24 mouse cellular contexts compared by ENCODE assay signal in the genomic region with DNA sequence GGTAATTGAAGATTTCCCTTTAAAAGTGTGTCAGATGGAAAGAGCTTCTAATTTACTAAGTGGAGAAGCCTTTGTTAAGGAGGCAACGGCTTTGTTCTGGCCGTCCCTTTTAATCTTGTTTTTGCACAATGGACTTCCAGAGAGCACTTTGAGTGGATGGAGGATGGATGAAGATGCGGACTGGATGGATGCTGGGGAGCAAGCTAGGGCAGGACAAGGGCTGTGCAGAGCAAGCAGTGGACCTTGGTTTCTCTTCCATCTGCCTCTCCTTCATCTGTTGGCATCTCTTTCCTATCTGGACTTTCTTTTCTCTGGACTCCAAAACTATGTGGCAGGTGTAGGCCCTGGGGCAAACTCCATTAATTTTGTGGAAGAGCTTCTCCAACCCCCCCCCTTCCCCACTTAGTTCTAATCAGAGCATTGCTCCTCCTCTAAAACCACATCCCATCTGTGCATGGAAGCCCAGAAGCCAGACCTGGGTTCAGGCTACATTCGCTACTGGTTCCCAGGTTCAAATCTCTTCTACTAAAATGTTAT.
DNase-seq lines count a peak whose midpoint lies in the region; ATAC-seq and TF ChIP-seq lines count a peak whose summit lies in the region.
"Had no signal": no experiment of that assay in that cellular context is flagged by ENCODE, and none has a peak within 500 bp of the region (broad histone marks: within the 10 kb centered on the region; RNA-seq: fewer than 3 reads in every experiment).

No protein-coding gene starts in this region.

- intact Hi-C loops in gastrocnemius, postnatal 14 days (cut with DNase I; ENCODE audit: low total_unique reads), result no loop called here

- 24% methylated on average over 4 of the region's 4 CpGs for WGBS in forebrain, embryonic 14.5 days
- WGBS in forebrain, postnatal 0 days, result 38% methylated on average over 4 of the region's 4 CpGs
- WGBS in midbrain, embryonic 10.5 days, result 39% methylated on average over 4 of the region's 4 CpGs
- 39% methylated on average over 4 of the region's 4 CpGs for WGBS in midbrain, embryonic 15.5 days
- WGBS in midbrain, embryonic 16.5 days, result 38% methylated on average over 4 of the region's 4 CpGs

- no peak overlapping the region for H3K4me2 ChIP-seq in forebrain, embryonic 14.5 days (ENCODE audit: low read length)
- H3K4me2 ChIP-seq in forebrain, postnatal 0 days (ENCODE audit: low read depth), result no peak overlapping the region
- H3K4me2 ChIP-seq in midbrain, embryonic 15.5 days, result no peak overlapping the region
- H3K4me2 ChIP-seq in midbrain, embryonic 16.5 days (ENCODE audit: low read length), result no peak overlapping the region
- H3K4me2 ChIP-seq: forebrain, embryonic 12.5 days; heart, embryonic 12.5 days; limb, embryonic 15.5 days; neural tube, embryonic 12.5 days; stomach, embryonic 15.5 days had no signal

- peak; percentile 34 for DNase-seq in forebrain, embryonic 14.5 days (ENCODE audit: low spot score)
- no peak for DNase-seq in forebrain, postnatal 0 days
- no peak for DNase-seq in midbrain, embryonic 10.5 days (ENCODE audit: low spot score)
- no peak for DNase-seq in right cerebral cortex, postnatal 4 days
- DNase-seq in gastrocnemius, postnatal 14 days, result no peak
- DNase-seq: adrenal gland, adult 8-10 months; cerebellum, adult 9-11 months; gastrocnemius, postnatal 10 days; heart, adult 11 months; heart, postnatal 14 days; kidney, adult 8-10 months; kidney, postnatal 10 days; lung, postnatal 4 days; right cerebral cortex, adult 18-20 months; thymus, adult 18-20 months; thymus, postnatal 36 days had no signal

- no peaks in the 10 kb centered on the region for H3K27me3 ChIP-seq in forebrain, embryonic 14.5 days (replicated peaks; ENCODE audit: control insufficient read depth, insufficient read depth, low read length)
- no peaks in the 10 kb centered on the region for H3K27me3 ChIP-seq in forebrain, postnatal 0 days (ENCODE audit: insufficient read depth, low read length)
- peaks cover 6% of the 10 kb centered on the region; the same call in 1 of the 2 replicates for H3K27me3 ChIP-seq in midbrain, embryonic 10.5 days (ENCODE audit: low read depth, poor library complexity, severe bottlenecking)
- no peaks in the 10 kb centered on the region for H3K27me3 ChIP-seq in midbrain, embryonic 15.5 days (replicated peaks)
- H3K27me3 ChIP-seq in midbrain, embryonic 16.5 days (ENCODE audit: control insufficient read depth, insufficient read depth, low read depth, low read length), result no peaks in the 10 kb centered on the region
- H3K27me3 ChIP-seq: limb, embryonic 15.5 days; stomach, embryonic 15.5 days had no signal

- no peak for ATAC-seq in forebrain, embryonic 14.5 days
- no peak for ATAC-seq in forebrain, postnatal 0 days
- ATAC-seq in midbrain, embryonic 15.5 days (replicated peaks), result no peak
- no peak for ATAC-seq in midbrain, embryonic 16.5 days
- ATAC-seq: activated CD4-positive, CD25-positive, alpha-beta regulatory T cell, adult 4 months had no signal

- no peak overlapping the region for H3K9ac ChIP-seq in forebrain, embryonic 14.5 days (ENCODE audit: low read length)
- H3K9ac ChIP-seq in forebrain, postnatal 0 days, result no peak overlapping the region
- H3K9ac ChIP-seq in midbrain, embryonic 15.5 days, result no peak overlapping the region
- no peak overlapping the region for H3K9ac ChIP-seq in midbrain, embryonic 16.5 days (ENCODE audit: low read depth, low read length)
- H3K9ac ChIP-seq: forebrain, embryonic 12.5 days; heart, embryonic 12.5 days; limb, embryonic 15.5 days; neural tube, embryonic 12.5 days; stomach, embryonic 15.5 days had no signal

- no peaks in the 10 kb centered on the region for H3K9me3 ChIP-seq in forebrain, embryonic 14.5 days (replicated peaks; ENCODE audit: control insufficient read depth, low read length)
- no peaks in the 10 kb centered on the region for H3K9me3 ChIP-seq in forebrain, postnatal 0 days (ENCODE audit: low read length)
- H3K9me3 ChIP-seq in midbrain, embryonic 10.5 days (replicated peaks), result no peaks in the 10 kb centered on the region
- H3K9me3 ChIP-seq in midbrain, embryonic 15.5 days, result no peaks in the 10 kb centered on the region
- H3K9me3 ChIP-seq in midbrain, embryonic 16.5 days (replicated peaks; ENCODE audit: control insufficient read depth, low read length, poor library complexity, severe bottlenecking), result no peaks in the 10 kb centered on the region
- H3K9me3 ChIP-seq: forebrain, embryonic 12.5 days; heart, embryonic 12.5 days; limb, embryonic 15.5 days; neural tube, embryonic 12.5 days; stomach, embryonic 15.5 days had no signal

- H3K4me3 ChIP-seq in forebrain, embryonic 14.5 days (ENCODE audit: low read depth, low read length), result no peak overlapping the region
- H3K4me3 ChIP-seq in forebrain, postnatal 0 days (ENCODE audit: low read depth, low read length), result no peak overlapping the region
- no peak overlapping the region for H3K4me3 ChIP-seq in midbrain, embryonic 10.5 days
- no peak overlapping the region for H3K4me3 ChIP-seq in midbrain, embryonic 15.5 days
- H3K4me3 ChIP-seq in midbrain, embryonic 16.5 days (ENCODE audit: low read depth, low read length), result no peak overlapping the region
- H3K4me3 ChIP-seq: forebrain, embryonic 12.5 days; heart, embryonic 12.5 days; limb, embryonic 15.5 days; neural tube, embryonic 12.5 days; stomach, embryonic 15.5 days had no signal

- H3K27ac ChIP-seq in forebrain, embryonic 14.5 days (ENCODE audit: low read depth, low read length), result no peak overlapping the region
- H3K27ac ChIP-seq in forebrain, postnatal 0 days (ENCODE audit: low read depth, low read length), result no peak overlapping the region
- H3K27ac ChIP-seq in midbrain, embryonic 10.5 days (replicated peaks), result 0 out of 2 replicates have a peak overlapping the region, but pooled peaks have one; percentile 14
- no peak overlapping the region for H3K27ac ChIP-seq in midbrain, embryonic 15.5 days
- H3K27ac ChIP-seq in midbrain, embryonic 16.5 days (ENCODE audit: low read length), result 0 out of 2 replicates have a peak overlapping the region, but pooled peaks have one; percentile 34
- H3K27ac ChIP-seq: limb, embryonic 15.5 days; neural tube, embryonic 12.5 days; stomach, embryonic 15.5 days had no signal

- H3K4me1 ChIP-seq in forebrain, embryonic 14.5 days (ENCODE audit: control insufficient read depth, insufficient read depth, low read length), result peaks cover 4% of the 10 kb centered on the region; the same call in 1 of the 2 replicates
- no peaks in the 10 kb centered on the region for H3K4me1 ChIP-seq in forebrain, postnatal 0 days (ENCODE audit: insufficient read depth)
- H3K4me1 ChIP-seq in midbrain, embryonic 10.5 days, result peaks cover 36% of the 10 kb centered on the region
- H3K4me1 ChIP-seq in midbrain, embryonic 15.5 days, result peaks cover 14% of the 10 kb centered on the region
- peaks cover 15% of the 10 kb centered on the region for H3K4me1 ChIP-seq in midbrain, embryonic 16.5 days (ENCODE audit: control insufficient read depth, insufficient read depth, low read length)
- H3K4me1 ChIP-seq: heart, embryonic 12.5 days; stomach, embryonic 15.5 days had no signal

- no peak for TF ChIP-seq CTCF in forebrain, postnatal 0 days (IDR thresholded peaks at IDR 0.05; ENCODE audit: low read depth)

- H3K36me3 ChIP-seq in forebrain, embryonic 14.5 days (ENCODE audit: control insufficient read depth, insufficient read depth, low read length), result no peaks in the 10 kb centered on the region
- no peaks in the 10 kb centered on the region for H3K36me3 ChIP-seq in forebrain, postnatal 0 days (ENCODE audit: insufficient read depth)
- no peaks in the 10 kb centered on the region for H3K36me3 ChIP-seq in midbrain, embryonic 10.5 days
- no peaks in the 10 kb centered on the region for H3K36me3 ChIP-seq in midbrain, embryonic 15.5 days (replicated peaks)
- no peaks in the 10 kb centered on the region for H3K36me3 ChIP-seq in midbrain, embryonic 16.5 days (ENCODE audit: control insufficient read depth, insufficient read depth, low read length)
- H3K36me3 ChIP-seq: forebrain, embryonic 12.5 days; heart, embryonic 12.5 days; limb, embryonic 15.5 days; neural tube, embryonic 12.5 days; stomach, embryonic 15.5 days had no signal

Comparison
In these comparisons a context has a peak if more than half of its experiments do, and no peak if none do; other contexts are left out.
1. H3K27ac ChIP-seq: peak in midbrain, embryonic 10.5 days (single experiment) and midbrain, embryonic 16.5 days (single experiment); none in forebrain, embryonic 14.5 days (single experiment), forebrain, postnatal 0 days (single experiment) and midbrain, embryonic 15.5 days (single experiment).